Mouse (Mus musculus): ENCODE measurements at regions not wholly inside any gene's neighbourhood (a gene's known extent, or its start where the extent isn't known, plus 50 kb on each side); places are given as distances from the start of the nearest gene placed in this dataset.

DNA sequence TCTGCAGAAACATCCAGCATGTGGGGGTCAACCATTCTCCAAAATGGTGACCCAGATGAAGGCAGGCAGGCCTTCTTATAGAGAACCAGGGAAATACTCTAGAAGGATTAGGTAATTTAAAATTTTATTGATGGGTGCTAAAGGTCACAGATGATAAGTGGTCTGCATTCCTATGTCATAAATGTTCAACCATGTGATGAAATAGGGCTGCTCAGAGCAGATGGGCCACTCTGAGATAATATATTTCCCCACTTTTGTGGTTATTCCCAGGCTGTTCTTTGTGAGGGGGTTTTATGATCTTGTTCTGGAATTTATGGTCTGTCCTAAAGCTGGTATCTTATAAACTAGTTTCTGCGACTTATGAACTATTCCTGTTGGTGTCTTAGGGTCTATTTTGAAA lies 586.4 kb upstream of the Slc39a10 start:
- no peak for TF ChIP-seq POLR2A (IDR thresholded peaks at IDR 0.05; ENCODE audit: insufficient read length, low read depth)
- no peak for TF ChIP-seq MYOD1 (IDR thresholded peaks at IDR 0.05; ENCODE audit: control insufficient read depth in 1 of 3, insufficient read length in 2 of 3, low read depth in 2 of 3)
- no peak for TF ChIP-seq MAX (IDR thresholded peaks at IDR 0.05; ENCODE audit: low read depth)
- TF ChIP-seq SRF (IDR thresholded peaks at IDR 0.05; ENCODE audit: control insufficient read depth, insufficient read length, low read depth): no peak
- TF ChIP-seq MYOG (IDR thresholded peaks at IDR 0.05; ENCODE audit: control insufficient read depth in 1 of 3, insufficient read depth in 1 of 3, insufficient read length in 2 of 3, low read depth in 2 of 3): no peak
- no peak for TF ChIP-seq USF1 (IDR thresholded peaks at IDR 0.05; ENCODE audit: low read depth)
- TF ChIP-seq CEBPB (IDR thresholded peaks at IDR 0.05; ENCODE audit: insufficient read depth, poor library complexity, severe bottlenecking): no peak

Data from myocyte (in vitro differentiated cells).